Mouse (Mus musculus) inflammation-experienced regulatory T-cells, adult 6 months (primary cell): Measurements from ENCODE around the gene Msl3l2. TPM values are rescaled to one million over a fixed set of nuclear protein-coding genes. Genes with fewer than 3 reads are reported as not detected.
A peak's percentile ranks its signal among the peaks of the same experiment; 100 is the strongest.

ENCODE experiments used
- ATAC-seq: one replicate; pipeline ENCODE4 v1.8.0; 2017
- polyA plus RNA-seq, 3 experiments: library from polyadenylated mRNA; unstranded; fragments of 100-300 nt; shearing (Covaris generic); gene quantifications; one replicate each; pipeline ENCODE4 v1.2.1; 2017

Msl3l2 gene
- polyA plus RNA-seq: 1 to 10 TPM; 1.1 to 2.4 (median 1.9) TPM

DNA sequence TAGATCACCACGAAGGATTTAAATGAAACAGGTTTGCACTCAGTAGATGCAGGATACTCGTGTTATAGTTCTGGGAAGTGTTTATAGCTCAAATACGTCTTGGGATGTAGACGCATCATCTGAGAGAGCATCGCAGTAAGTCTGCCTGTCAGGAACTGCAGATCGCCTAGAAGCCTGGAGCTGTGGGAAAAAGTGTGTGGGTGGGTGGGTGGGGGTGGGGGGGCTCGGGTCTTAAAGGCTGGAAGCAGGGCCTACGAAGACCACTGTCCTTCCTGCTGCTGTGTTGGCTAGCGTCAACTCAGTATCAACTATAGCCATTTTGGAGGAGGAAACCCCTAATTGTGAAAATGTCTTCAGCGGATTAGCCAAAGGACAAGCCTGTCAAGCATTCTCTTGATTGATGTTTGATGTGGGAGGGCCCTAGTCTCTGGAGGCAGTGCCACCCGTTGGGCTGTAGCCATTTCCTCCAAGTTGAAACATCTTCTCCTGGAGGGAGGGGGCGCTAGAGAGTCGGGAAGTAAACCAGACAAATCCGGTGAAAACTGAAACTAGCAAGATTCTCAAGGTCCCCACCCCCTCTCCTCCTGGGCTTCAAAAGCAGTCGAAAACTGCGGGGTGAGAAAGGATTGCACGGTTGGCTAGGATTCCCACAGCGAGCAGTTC lies at the start of gene Msl3l2:
Msl3l2 (plus strand) TSS at position 585 of the 663 bp plus-strand sequence.
- peak; percentile 97 for ATAC-seq

DNA sequence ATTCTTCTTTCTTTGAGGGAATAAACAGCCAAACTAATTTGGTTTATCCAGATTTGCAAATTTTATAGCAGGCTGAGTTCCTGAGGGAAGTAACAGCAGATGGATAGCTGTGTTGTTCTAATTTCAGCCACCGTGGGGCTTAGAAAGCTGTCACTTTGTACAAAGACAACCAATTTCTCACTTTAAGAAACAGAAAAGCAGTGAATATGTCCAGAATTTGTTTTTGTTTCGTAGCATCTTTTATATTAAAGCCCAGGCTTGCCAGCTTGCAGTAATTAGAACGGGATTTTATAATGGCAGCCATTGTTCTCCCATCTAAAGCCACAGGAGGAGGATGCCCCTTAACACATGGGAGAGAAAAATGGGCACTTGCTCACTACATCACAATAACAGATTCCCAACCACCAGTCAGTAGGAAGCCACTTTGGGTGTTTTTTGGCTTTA lies 47.7 kb upstream of the Msl3l2 start:
- ATAC-seq: no peak

DNA sequence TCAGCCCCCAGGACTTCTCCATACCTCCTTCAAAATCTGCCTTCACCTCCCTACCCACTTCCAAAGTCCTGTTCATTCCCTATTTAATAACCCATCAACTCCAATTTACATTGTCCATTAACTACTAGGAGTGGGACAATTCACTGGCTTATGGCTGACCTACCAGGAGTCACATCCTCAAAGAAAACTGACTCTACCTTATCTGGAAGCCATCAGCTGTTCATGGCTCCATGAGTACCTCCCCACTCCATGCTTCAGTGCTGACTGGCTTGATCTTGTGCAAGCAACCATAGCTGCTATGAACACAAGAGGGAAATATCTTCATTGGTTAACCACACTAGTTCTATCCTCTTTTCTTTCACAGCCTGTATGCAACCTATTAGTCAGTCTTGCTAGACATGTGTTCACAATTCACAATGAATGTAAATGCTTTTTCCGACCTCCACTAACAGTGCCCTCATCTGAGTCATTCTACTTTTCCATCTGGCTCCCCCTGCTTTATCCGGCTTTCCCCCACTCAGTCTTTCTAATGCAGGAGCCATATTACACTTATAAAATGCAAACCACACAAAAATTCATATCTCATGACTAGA lies 45.4 kb upstream of the Msl3l2 start:
- no peak for ATAC-seq

DNA sequence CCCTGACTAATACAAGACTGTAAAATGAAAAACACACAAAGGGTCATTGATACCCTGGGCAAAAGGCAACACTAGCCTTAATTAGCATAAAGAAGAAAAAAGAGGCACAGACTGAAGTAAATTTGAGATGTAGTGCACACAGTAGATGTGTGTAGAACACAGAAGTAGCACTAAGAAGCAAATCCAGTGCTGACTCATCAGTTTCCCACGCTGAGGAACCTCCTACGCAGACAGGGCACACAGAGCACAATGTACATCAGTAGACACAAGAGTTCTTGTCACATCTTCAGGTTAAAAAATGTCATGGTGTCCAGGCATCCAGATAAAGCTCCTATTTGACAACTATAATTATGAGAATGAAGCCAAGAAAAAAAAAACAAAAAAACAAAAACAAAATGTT lies 44.0 kb upstream of the Msl3l2 start:
- no peak for ATAC-seq

DNA sequence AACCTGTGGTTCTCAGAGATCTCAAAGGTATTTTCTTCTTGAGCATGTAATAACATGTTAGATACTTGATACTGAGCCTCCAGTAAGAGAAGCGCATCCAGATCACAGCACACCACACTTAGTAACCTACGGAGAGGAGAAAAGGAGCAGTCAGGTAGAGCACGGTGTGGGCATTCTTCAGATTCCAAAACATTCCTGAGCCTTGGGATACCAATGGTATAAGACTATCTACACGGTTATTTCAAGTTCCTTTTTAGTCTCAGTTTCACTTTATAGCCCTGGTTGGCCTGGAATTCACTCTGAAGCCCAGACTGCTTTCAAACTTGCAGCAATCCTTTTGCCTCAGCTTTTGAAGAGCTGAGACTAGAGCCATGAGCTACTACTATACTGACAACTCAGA lies 17.0 kb upstream of the Msl3l2 start:
- ATAC-seq: no peak

DNA sequence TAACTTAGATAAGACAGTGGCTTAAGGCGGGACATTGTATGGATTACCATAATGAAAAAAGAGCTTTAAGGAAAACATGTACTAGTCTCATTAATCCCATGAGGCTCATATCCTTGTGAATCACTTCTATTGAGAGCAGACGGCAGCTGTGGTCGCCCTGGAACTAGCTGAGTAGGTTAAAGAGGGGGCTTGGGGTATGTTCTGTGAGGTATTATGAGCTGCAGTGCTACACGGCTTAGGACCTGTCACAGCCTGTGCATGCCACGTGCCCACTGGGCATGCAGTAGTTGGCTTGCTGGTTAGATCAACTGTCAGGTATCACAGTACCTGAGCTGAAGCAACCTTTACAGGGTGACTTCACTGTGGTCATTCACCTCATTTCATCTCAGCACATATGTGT lies 12.1 kb upstream of the Msl3l2 start:
- ATAC-seq: no peak

DNA sequence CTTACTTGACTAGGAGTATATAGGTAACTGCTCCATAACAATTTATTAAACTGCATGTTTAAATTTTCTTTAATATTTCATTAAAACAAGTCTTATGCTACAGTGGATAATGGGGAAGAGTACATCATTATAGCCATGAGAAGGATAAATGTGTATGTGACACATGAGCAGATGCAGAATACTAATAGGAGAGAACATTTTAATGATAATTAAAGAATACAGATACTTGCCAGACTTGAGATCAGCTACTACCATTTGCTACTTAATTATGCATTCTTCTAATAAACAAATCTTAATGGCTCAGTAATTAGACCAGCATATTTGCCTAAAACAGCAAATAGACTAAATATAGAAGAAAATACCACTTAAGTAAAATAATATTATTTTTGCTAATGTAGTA lies 10.0 kb upstream of the Msl3l2 start:
- no peak for ATAC-seq

DNA sequence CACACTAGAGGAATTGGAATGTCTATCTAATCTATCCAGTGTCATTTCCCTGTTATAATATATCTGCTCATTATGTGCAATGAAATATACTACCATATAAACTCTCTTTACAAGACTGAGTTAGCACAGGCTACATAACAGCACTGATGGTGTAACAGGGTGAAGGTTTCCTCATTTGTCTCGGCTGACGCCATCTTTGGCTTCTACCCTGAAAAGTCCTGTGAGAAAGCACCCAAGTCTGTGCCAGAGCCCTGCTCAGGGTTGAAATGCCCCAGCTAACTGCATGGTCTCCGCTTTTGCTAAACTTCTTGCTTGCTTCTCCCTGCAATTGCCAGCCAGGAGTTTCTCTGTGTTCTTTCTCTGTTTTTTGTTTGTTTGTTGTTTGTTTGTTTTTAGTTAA lies 7.6 kb upstream of the Msl3l2 start:
- ATAC-seq: no peak

DNA sequence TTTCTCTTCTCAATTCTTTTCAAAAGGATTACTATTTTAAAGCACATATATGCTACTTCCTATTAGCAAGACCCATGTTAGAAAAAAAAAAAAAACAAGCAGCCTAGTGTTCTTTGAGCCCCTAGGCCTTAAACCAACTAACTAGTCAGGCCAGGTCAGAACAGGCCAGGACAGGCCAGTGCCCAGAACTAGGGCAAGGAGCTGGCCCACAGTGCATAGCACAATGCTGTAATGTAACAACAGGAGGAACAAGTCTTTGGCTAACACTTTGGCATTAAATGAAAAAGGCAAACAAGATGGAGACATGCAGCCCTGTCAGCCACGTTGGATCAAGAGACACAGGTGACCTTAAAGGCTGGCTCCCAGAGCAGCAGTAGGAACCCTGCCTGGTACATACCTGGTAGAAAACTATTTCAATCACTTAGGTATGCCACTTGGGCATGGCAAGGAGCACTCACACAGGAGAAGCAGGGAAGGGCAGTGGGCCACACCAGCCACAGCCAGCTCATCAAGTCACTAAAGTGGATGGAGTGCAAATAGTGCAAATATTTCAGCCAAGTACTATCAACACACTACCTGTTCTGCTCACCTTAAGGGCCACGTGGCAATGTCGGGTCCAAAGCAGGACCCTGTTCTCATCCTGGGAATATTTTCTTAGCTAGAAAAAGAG lies 6.9 kb upstream of the Msl3l2 start:
- no peak for ATAC-seq

DNA sequence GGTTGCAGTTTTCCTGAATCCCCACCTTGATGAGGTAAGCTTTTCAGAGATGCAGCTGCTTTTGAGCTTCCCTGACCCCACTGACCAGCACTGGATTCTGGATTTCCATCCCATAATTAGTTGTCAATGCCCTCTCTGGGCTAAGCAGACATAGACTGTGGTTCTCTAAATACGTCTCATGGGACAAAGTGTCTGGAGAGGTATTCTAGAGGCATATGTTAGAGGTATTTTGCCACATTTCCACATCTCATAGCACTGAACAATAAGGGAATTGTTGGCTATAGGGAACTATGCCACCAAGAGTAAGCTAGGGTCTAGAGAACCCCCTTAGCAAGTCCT lies 248 bp downstream of the Msl3l2 start:
- ATAC-seq: peak; percentile 14

DNA sequence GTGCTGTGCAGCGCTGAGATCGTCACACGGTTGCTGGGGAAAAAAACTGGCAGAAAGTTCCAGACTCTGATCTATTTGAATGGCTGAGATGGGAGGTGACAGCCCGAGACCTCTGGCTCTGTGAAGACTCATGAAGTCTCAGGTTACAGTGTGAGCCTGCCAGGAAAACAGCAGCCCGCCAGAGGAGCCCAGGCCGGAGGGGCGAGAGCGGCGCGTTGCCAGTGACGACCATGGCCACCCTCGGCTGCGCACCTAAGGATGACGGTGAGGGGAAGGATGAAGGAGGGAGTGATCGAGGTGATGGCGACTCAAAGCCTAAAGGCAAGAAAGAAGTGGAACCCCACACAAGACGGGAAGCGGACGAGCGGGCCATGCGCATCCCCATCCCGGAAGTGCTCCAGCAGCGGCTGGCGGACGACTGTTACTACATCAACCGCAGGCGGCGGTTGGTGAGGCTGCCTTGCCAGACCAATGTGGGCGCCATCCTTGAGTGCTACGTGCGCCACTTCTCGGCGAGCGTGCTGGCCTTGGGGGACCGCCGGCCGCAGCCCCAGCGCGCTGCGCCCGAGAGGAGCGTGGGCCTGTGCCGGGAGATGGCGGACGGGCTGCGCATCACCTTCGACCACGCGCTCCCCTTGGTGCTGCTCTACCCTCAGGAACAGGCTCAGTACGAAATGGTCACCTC lies 8.4 kb downstream of the Msl3l2 start:
- ATAC-seq: peak; percentile 90

DNA sequence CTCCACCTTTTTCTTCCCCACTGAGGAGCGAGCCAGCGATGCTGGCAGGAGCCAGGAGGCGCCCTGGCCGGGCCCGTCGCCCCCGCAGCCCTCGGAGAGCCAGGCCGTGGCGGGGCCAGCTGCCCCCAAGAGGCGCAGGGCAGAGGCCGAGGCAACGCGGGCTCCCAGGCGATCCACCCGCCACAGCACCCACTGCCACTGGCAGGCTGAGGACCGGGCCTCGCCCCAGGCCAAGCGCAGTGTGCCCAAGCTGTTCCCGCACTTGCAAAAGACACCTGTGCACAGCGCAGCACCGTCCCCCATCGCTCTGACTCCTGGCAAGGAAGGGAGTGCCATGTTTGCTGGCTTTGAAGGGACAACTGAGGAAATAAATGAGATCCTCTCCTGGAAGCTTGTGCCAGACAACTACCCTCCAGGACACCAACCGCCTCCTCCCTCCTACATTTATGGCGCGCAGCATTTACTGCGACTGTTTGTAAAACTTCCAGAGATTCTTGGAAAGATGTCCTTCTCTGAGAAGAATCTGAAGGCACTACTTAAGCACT lies 9.0 kb downstream of the Msl3l2 start:
- ATAC-seq: peak; percentile 8

DNA sequence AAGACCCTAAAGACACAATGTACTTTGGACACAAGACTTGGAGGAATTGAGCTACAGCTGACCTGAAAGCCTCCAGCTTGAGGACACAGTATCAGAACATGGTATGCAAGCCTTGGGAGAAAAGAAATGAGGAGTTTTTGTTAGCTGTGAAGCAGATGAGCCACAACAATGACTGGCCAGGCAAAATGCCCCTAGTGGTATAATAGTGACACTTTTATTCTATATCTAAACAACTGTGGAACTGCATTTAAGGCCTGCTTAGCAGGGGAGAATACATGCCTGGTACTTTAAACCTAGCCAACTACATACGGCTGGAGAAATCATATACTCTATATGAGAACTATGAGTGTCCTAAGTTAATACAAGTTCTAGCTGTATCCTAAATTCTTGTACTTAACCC lies 20.3 kb downstream of the Msl3l2 start:
- ATAC-seq: no peak

DNA sequence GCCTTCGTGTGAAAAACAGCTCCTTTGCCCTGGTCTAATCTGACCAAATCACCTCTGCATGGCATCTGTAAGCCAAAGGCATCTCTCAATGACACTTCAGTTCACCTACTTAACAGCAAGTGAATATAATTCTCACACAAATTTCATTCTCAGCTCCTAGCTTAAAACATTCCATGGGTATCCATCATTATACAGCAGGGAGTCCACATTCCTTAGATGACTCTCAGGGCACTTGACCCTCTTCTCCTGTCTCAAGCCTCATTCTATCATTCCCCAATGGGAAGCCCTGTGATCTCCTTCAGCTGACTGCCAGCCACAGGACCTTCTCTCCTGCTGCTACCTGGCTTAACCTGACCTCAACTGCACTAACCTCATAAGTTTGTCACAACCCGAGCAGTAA lies 22.9 kb downstream of the Msl3l2 start:
- ATAC-seq: no peak

DNA sequence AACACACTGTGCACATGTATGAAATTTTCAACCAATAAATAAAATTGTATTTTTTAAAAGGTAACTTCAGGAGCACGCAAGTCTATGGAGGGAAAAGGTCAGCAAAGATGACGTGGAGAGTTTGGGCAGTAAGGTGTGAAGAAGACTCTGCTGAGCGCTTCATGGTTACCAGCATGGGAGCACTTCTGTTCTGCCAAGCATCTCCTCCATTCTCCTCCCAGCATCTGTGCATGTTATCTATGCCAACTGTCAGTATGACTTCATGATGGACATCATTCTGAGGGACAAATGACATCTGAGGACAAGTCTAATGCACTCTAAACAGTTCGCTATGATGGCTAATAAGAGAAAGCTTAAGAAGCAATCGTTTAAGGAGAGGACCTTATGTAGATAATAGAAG lies 30.5 kb downstream of the Msl3l2 start:
- ATAC-seq: no peak

DNA sequence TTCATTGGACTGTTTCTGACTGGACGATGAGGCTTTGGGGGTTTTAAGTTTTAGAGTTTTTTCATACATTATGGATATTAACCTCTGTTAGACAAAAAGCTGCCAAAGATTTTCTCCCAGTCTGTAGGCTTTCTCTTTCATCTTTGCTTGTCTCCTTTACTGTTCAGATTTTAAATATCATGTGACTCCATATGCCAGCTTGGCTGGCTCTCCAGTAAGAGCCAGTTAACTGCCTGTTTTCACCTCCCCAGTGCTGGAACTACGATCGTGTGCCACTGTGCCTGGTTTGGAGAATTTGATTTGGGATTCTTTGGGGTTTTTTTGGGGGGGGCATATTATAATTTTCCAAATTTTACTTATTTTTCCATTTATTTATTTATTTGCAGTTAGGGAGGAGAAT lies 42.2 kb downstream of the Msl3l2 start:
- ATAC-seq: no peak

DNA sequence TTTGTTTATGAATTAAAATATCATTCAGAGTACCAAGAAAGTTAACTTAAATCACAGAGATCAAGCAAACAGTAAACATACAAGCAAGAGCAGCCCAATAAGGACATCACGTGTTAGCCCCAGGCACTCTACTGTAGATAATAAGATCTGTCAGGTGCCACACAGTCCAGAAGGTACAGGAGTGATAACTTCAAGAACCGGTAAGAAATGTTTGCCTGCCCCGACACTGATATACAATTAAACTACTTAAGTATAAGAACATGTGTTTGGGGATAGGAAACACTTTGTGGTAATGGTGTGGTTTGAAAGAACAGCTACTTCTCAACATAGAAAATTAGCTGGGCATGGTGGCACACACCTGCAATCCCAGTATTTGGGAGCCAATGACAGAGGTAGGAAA lies 50.2 kb downstream of the Msl3l2 start:
- ATAC-seq: no peak

DNA sequence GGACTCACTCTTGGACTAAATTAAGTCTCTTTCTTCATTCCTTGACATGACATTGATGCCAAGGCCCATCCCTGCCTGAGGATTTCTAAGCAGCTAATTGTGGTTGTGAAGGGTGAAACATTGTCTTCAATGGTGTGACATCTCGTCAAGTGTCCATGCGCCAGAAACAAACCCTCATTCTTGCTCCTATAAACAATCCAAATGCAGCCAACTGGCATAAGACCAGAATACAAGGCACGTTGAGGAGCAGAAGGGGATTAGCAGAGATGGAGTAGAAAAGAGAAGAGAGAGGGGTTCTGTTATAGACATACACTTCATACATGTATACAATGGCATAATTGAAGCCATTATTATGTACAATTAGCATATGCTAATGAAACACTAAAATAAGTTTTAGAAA lies 51.5 kb downstream of the Msl3l2 start:
- no peak for ATAC-seq

DNA sequence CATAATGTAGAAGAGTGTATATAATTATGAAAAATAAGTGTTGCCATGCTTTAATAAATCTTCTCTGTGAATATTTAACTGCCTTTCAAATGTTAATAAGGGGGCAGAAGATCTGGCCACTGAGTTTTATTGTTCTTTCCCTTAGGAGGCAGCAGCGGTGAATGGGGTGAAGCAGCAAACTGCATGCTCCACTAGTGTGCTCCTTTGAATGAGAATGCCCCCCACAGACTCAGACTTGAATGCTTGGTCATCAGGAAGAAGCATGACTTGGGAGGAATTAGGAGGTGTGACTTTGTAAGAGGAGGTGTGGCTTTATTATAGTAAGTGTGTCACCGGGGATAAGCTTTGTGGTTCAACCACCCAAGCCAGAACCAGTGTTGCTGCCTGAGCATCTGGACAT lies 52.0 kb downstream of the Msl3l2 start:
- ATAC-seq: no peak

DNA sequence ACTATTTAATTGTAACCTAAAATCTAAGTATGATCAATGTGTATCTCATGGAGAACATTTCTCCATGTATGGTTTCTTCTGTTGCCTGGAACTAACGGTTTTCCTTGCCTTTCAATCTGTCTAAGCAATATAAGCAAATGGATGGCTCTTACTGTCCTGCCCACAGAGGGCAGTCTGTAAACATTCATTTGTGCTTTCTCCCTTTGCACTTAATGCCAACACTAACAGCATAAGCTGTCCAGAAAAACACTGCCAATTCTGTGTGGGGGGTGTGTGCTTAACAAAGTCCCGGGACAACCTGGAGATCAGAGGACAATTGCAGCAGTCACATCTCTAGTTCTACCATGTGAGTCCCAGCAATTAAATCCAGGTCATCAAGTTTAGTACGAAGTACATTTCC lies 57.7 kb downstream of the Msl3l2 start:
- ATAC-seq: no peak

DNA sequence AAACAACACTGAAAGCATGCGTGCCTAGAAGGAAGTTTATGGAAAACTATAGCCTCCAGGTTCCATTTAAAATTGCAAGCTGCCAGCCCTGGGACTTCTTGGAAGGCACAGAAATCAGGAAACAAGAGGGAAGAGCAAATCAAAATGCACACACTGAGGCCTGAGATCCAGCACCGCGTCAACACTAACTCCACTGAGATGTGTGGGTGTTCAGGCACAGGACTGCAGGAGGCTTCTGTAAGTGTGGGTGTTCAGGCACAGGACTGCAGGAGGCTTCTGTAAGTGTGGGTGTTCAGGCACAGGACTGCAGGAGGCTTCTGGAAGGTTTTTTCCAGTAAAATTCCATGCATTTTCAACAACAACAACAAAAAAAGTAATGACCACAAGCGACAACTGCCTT lies 59.0 kb downstream of the Msl3l2 start:
- no peak for ATAC-seq
